Mouse (Mus musculus) large intestine, adult 2 months (tissue): ENCODE measurements around the gene 5830473C10Rik. TPM values are rescaled to one million over a fixed set of nuclear protein-coding genes. Genes with fewer than 3 reads are reported as not detected.
A peak's percentile ranks its signal among the peaks of the same experiment; 100 is the strongest.

Source experiments
- DNase-seq: peaks from one replicate; pipeline ENCODE4 v3.0.0-alpha.2; 2012; ENCODE audit warnings: low read depth, low spot score
- WGBS: fragments of 180-500 bp; shearing (Covaris S2); methylation state at CpG from one replicate; pipeline ENCODE4 v1.1.7; 2018; 5-methylcytosine and 5-hydroxymethylcytosine counted together
- polyA plus RNA-seq: library from polyadenylated mRNA; depleted of rRNA; stranded (reverse); fragments of >200 nt; gene quantifications from 2 replicates; pipeline ENCODE4 v1.2.3, GENCODE M21; 2012; rRNA removed

Gene 5830473C10Rik
- polyA plus RNA-seq, 1 experiment: 0.07 TPM

DNA sequence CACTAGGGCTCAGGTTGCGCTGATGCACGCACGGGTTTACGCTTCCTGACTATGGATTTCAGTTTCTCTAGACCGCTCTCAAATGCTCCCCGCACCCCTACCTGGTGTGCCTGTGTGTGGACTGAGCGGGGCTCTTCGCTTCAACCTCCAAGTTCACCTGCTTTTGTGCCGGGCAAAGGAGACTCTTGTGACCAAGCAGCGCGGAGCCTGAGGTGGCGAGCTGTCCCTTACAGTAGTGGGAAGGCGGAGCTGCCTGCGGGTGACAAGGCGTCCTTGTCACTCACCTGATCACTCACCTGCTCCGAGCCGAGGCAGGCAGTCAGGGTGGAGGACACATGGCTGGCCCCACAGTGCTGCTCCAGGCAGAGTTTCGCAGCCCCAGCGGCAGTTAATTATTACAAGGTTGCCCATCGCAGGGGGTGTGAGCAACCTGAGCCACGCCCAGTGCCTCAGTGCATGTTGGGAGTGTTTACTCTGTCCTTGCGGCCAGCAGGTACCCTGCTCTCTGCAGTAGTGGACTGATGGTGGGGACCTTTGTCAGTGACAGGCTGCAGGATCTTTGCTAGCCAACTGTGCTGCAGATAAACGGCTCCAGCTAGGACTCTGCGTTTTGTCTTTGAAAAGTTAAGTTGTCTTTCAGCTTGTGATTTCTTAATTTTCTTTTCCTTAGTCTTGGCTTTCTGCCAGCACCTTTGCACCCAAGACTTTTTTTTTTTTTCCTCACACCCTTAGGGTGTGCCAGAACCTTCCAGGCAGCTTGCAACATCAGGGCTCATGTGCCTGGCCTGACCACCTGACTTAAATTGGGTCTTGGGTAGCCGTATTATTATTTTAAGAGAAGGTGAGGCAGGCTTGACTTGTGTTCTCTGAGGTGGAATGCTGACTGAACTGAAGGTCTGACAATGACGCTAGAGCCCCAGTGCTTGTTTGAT lies 79.6 kb downstream of the 5830473C10Rik start, which contains the start of gene Rassf6:
Gene Rassf6, minus strand, starts transcription at position 372 of the 932 bp plus-strand sequence.
- WGBS: 12% methylated on average over 26 of the region's 26 CpGs
- peak; percentile 92 for DNase-seq

DNA sequence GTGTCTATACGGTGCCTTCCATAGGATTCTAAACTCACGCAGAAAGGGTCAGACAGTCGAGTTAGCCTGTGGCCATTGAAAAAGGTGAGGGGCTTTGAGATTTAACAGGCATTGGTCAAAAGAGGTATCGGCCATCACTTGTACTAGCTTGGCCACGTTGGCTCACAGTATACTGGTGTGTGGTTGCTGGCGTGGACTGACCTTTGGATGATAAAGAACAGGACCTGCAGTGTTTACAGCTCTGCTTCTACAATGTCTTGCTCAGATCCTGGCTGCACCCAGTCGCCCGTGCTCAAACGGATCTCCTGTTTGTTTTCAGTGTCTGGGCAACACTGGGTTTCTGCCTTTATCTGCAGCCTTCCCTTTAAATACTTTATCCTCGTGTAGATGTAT lies 80.3 kb downstream of the 5830473C10Rik start:
- WGBS: 15% methylated on average over 10 of the region's 10 CpGs
- DNase-seq: no peak

DNA sequence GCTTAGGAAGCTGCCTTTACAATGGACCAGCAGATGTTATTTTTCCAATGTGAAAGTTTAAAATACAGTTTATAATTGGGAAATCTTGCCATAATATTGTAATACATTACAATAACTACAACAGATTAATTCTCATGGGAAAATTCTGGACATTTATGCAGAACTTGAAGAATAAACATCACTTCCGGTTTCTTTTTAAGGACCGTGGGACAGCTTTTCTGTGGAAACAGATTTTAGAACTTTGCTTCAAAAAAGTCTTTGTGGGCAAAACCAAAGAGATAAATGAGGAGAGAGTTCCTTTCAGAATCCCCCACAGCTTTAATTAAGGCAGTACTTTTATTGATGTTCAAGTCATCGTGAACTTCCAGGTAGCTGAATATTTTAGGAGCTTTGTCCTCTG lies 84.7 kb downstream of the 5830473C10Rik start:
- no peak for DNase-seq
- 56% methylated on average over 3 of the region's 3 CpGs for WGBS

DNA sequence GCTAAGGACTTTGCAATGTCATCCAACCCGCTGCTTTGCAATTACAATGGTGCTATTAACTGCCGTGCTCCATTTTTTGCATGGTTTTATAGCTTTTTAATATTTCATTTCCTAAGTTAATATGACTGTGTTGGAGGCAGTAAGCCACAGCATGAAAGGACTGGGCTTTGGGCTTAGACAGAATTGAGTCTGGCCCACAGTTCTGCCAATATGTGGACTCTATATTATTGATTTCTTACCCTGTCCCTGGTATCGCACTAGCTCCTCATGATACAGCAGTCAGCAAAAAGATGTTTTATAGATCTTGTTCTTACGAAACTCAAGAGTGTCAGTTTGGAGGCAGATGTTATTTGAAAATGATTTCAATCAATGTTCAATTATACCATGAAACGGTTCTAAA lies 85.5 kb downstream of the 5830473C10Rik start:
- WGBS: 83% methylated on average over 5 of the region's 5 CpGs
- no peak for DNase-seq

Other genes with a start within 250 kb of the 5830473C10Rik start
- 11.7 and 23.3 TPM in 2 replicates for gene Ankrd17, start 194.5 kb upstream of the 5830473C10Rik start, polyA plus RNA-seq
- 1.4 and 1.8 TPM in 2 replicates for gene Gm9958, start 193.9 kb upstream of the 5830473C10Rik start, polyA plus RNA-seq
- gene Alb, start 100.2 kb upstream of the 5830473C10Rik start, polyA plus RNA-seq: 0.53 and 0.95 TPM in 2 replicates
- gene Afp, start 70.4 kb upstream of the 5830473C10Rik start, polyA plus RNA-seq: 1.4 and 6.6 TPM in 2 replicates
- gene Afm, start 42.2 kb upstream of the 5830473C10Rik start, polyA plus RNA-seq: 0.14 TPM in 1 of 2 replicates, not detected in the other
- gene Rassf6, start 79.5 kb downstream of the 5830473C10Rik start, polyA plus RNA-seq: 6.7 and 11.8 TPM in 2 replicates
- 0.78 and 1.1 TPM in 2 replicates for gene Cxcl5, start 198.3 kb downstream of the 5830473C10Rik start, polyA plus RNA-seq
- gene Ppbp, start 207.4 kb downstream of the 5830473C10Rik start, polyA plus RNA-seq: 0.17 and 0.18 TPM in 2 replicates
- gene Pf4, start 211.3 kb downstream of the 5830473C10Rik start, polyA plus RNA-seq: 14.5 and 15.5 TPM in 2 replicates
- 0.30 TPM in 1 of 2 replicates, not detected in the other for gene Cxcl3, start 225.0 kb downstream of the 5830473C10Rik start, polyA plus RNA-seq
- gene Cxcl15, start 233.4 kb downstream of the 5830473C10Rik start, polyA plus RNA-seq: 0.04 TPM in 1 of 2 replicates, not detected in the other